Mouse (Mus musculus): Measurements from ENCODE around the gene Cma1. TPM values are rescaled to one million over a fixed set of nuclear protein-coding genes. Genes with fewer than 3 reads are reported as not detected.

Cma1 gene
- total RNA-seq, 1 experiment from 2014 or later, result 136 TPM

DNA sequence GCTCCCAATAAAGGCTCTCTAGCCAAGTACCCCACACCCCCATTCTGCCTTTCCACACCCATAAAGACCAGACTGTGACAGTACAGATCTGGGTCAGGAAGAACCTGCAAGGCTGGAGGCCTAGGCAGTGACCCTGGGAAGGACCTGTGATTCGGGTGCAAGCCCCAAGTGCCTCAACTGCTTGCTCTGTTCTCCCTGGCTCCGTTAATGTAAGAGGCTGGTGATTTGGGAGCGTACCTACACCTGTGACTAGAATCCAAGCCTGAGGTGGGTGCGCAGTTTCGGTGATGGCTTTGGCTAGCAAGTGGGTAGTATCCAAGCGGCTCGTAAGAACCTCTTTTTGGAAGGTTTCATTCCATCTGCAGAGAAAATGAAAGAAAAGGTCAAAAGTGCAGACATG lies 45.5 kb downstream of the Cma1 start:
- ATAC-seq (replicated peaks; ENCODE audit: insufficient number of reproducible peaks, low FRiP score, low TSS enrichment, poor library complexity, severe bottlenecking), result no peak

- ATAC-seq (replicated peaks; ENCODE audit: insufficient number of reproducible peaks, low FRiP score, low TSS enrichment, poor library complexity, severe bottlenecking), result no peak
Measured at GRCm38 (mm10) chr14:55897671-55898070, 46.8 kb downstream of the Cma1 start.

Other genes starting within 250 kb of the Cma1 start
- 0.49 to 4.7 TPM (median 1.5 TPM) in 3 replicates for gene Tgm1, start 230.7 kb downstream of the Cma1 start, total RNA-seq (2017)
- gene Rabggta, start 222.4 kb downstream of the Cma1 start, total RNA-seq (2017), result 19.8 to 29.6 TPM (median 20.8 TPM) in 3 replicates
- 23.7 to 32.1 TPM (median 30.6 TPM) in 3 replicates for gene Dhrs1, start 199.0 kb downstream of the Cma1 start, total RNA-seq (2017)
- 11.9 to 15.0 TPM (median 13.8 TPM) in 3 replicates for gene Nop9, start 199.0 kb downstream of the Cma1 start, total RNA-seq (2017)
- gene Cideb, start 186.2 kb downstream of the Cma1 start, total RNA-seq (2017), result 1.0 to 1.3 TPM in 2 of 3 replicates, not detected in the other
- gene Ltb4r2, start 183.2 kb downstream of the Cma1 start, total RNA-seq (2017), result 0.10 to 1.2 TPM (median 0.29 TPM) in 3 replicates
- 14.5 to 27.0 TPM (median 18.8 TPM) in 3 replicates for gene Ltb4r1, start 178.7 kb downstream of the Cma1 start, total RNA-seq (2017)
- 2.2 to 4.2 TPM (median 2.5 TPM) in 3 replicates for gene Adcy4, start 160.6 kb downstream of the Cma1 start, total RNA-seq (2017)
- 18.7 to 37.5 TPM (median 30.9 TPM) in 3 replicates for gene Ripk3, start 155.8 kb downstream of the Cma1 start, total RNA-seq (2017)
- gene Nfatc4, start 121.5 kb downstream of the Cma1 start, total RNA-seq (2017), result not detected in 3 replicates
- 0.10 to 0.75 TPM (median 0.49 TPM) in 3 replicates for gene Nynrin, start 90.7 kb downstream of the Cma1 start, total RNA-seq (2017)
- 0.38 TPM in 1 of 3 replicates, not detected in the others for gene Cbln3, start 60.3 kb downstream of the Cma1 start, total RNA-seq (2017)
- 72.1 to 108 TPM (median 80.9 TPM) in 3 replicates for gene Khnyn, start 59.7 kb downstream of the Cma1 start, total RNA-seq (2017)
- 3.1 to 12.3 TPM (median 6.2 TPM) in 3 replicates for gene Sdr39u1, start 44.4 kb downstream of the Cma1 start, total RNA-seq (2017)
- gene Cma2, start 6.3 kb upstream of the Cma1 start, total RNA-seq (2017), result not detected in 3 replicates
- gene Mcpt1, start 73.3 kb upstream of the Cma1 start, total RNA-seq (2017), result not detected in 3 replicates
- gene Mcpt9, start 85.8 kb upstream of the Cma1 start, total RNA-seq (2017), result not detected in 3 replicates
- gene Mcpt2, start 97.4 kb upstream of the Cma1 start, total RNA-seq (2017), result not detected in 3 replicates
- not detected in 3 replicates for gene Mcpt4, start 117.6 kb upstream of the Cma1 start, total RNA-seq (2017)
- gene Mcpt8, start 140.6 kb upstream of the Cma1 start, total RNA-seq (2017), result 8.4 to 33.5 TPM (median 9.9 TPM) in 3 replicates
- gene Ctsg, start 157.9 kb upstream of the Cma1 start, total RNA-seq (2017), result 0.43 TPM in 1 of 3 replicates, not detected in the others
- not detected in 3 replicates for gene Gzme, start 175.9 kb upstream of the Cma1 start, total RNA-seq (2017)
- not detected in 3 replicates for gene Gzmd, start 187.9 kb upstream of the Cma1 start, total RNA-seq (2017)
- gene Gzmg, start 214.9 kb upstream of the Cma1 start, total RNA-seq (2017), result not detected in 3 replicates
- 1.8 TPM in 1 of 3 replicates, not detected in the others for gene Gzmn, start 229.9 kb upstream of the Cma1 start, total RNA-seq (2017)